Mouse (Mus musculus) macrophage (primary cell): ENCODE measurements around the gene Fermt3. TPM values are rescaled to one million over a fixed set of nuclear protein-coding genes. Genes with fewer than 3 reads are reported as not detected.

Experiments
- H3K27ac ChIP-seq: fragments of 350-480 bp; formaldehyde crosslinking; 2 replicates; pipeline ENCODE4 v1.9.0; 2021
- H3K36me3 ChIP-seq: fragments of 350-480 bp; formaldehyde crosslinking; 2 replicates; pipeline ENCODE4 v1.9.0; 2021; ENCODE audit errors: inconsistent target
- H3K4me3 ChIP-seq: fragments of 350-480 bp; formaldehyde crosslinking; 2 replicates; pipeline ENCODE4 v1.9.0; 2021; ENCODE audit errors: inconsistent target
- H3K79me2 ChIP-seq: fragments of 350-480 bp; formaldehyde crosslinking; 2 replicates; pipeline ENCODE4 v1.9.0; 2021; ENCODE audit errors: inconsistent target
- WGBS: methylation state at CpG from one replicate; pipeline ENCODE4 v1.1.7; 2026; ENCODE audit warnings: inconsistent platforms; ENCODE audit not compliant: missing documents; 5-methylcytosine and 5-hydroxymethylcytosine counted together
- polyA plus RNA-seq: library from polyadenylated mRNA; stranded (reverse); fragments of 250-400 nt; gene quantifications from 3 replicates; pipeline ENCODE4 v1.2.4, GENCODE M21; 2018; ENCODE audit warnings: inconsistent platforms
- total RNA-seq, 78 experiments: library from RNA; depleted of rRNA; stranded (reverse); fragments of 250-400 nt; gene quantifications; 1 replicate in 9 of 78; 2 replicates in 24 of 78; 3 replicates in 43 of 78; 4 replicates in 2 of 78; pipeline ENCODE4 v1.2.4; 2018; ENCODE audit warnings: inconsistent platforms in 56 of 78

Fermt3 gene
- total RNA-seq (2018; cell fraction: chromatin; rRNA removed) = 100 to 1,000 TPM in 25 of 26 experiments, 10 to 100 TPM in 1; 37.2 to 733 (median 434) TPM
- 100 to 1,000 TPM; 156 to 317 (median 234) TPM for total RNA-seq (2018; cell fraction: cytosol; rRNA removed)
- total RNA-seq (2018; cell fraction: nucleus; rRNA removed) = 100 to 1,000 TPM in 24 of 26 experiments, 10 to 100 TPM in 2; 63.6 to 558 (median 382) TPM
- polyA plus RNA-seq = 194 to 236 TPM (median 225 TPM) in 3 replicates

- Histone ChIP-seq H3K27ac (peak within 1 kb of the TSS; percentile 100), H3K4me3 (peak within 1 kb of the TSS; percentile 88), H3K36me3 (peaks cover 53% of the 10 kb centered on the region; the same call in 1 of the 2 replicates), H3K79me2 (peaks cover 45% of the 10 kb centered on the region)
- 1% methylated on average over 5 of the region's 5 CpGs for WGBS
Measured at GRCm38 (mm10) chr19:7019191-7019590, at the start of gene Fermt3. Fermt3 (minus strand) TSS chr19:7019469.

GRCm38 (mm10) chr19:7068136-7068535 lies 48.9 kb upstream of the Fermt3 start:
- no peak overlapping the region for H3K27ac ChIP-seq
- no peaks in the 10 kb centered on the region for H3K79me2 ChIP-seq
- WGBS = 13% methylated on average over 14 of the region's 14 CpGs
- no peak overlapping the region for H3K4me3 ChIP-seq
- no peaks in the 10 kb centered on the region for H3K36me3 ChIP-seq

GRCm38 (mm10) chr19:7067344-7068050 lies 48.2 kb upstream of the Fermt3 start:
- Histone ChIP-seq H3K36me3 (no peaks in the 10 kb centered on the region), H3K4me3 (no peak overlapping the region), H3K79me2 (no peaks in the 10 kb centered on the region), H3K27ac (no peak overlapping the region)
- 74% methylated on average over 16 of the region's 20 CpGs for WGBS

GRCm38 (mm10) chr19:7066828-7067342 lies 47.6 kb upstream of the Fermt3 start:
- Histone ChIP-seq H3K27ac (no peak overlapping the region), H3K4me3 (no peak overlapping the region), H3K36me3 (no peaks in the 10 kb centered on the region), H3K79me2 (no peaks in the 10 kb centered on the region)
- WGBS = 40% methylated on average over 7 of the region's 8 CpGs

- Histone ChIP-seq H3K4me3 (no peak overlapping the region), H3K27ac (no peak overlapping the region), H3K36me3 (no peaks in the 10 kb centered on the region), H3K79me2 (no peaks in the 10 kb centered on the region)
- WGBS = 47% methylated on average over 15 of the region's 15 CpGs
Measured at GRCm38 (mm10) chr19:7066034-7066827, 47.0 kb upstream of the Fermt3 start.

GRCm38 (mm10) chr19:7064571-7064970 lies 45.3 kb upstream of the Fermt3 start:
- Histone ChIP-seq H3K36me3 (no peaks in the 10 kb centered on the region), H3K4me3 (no peak overlapping the region), H3K27ac (no peak overlapping the region), H3K79me2 (no peaks in the 10 kb centered on the region)
- 3% methylated on average over 3 of the region's 3 CpGs for WGBS

- H3K4me3 ChIP-seq = no peak overlapping the region
- 91% methylated on average over 8 of the region's 8 CpGs for WGBS
Measured at GRCm38 (mm10) chr19:7062916-7063315, 43.6 kb upstream of the Fermt3 start.

GRCm38 (mm10) chr19:7062110-7062509 lies 42.8 kb upstream of the Fermt3 start:
- H3K36me3 ChIP-seq = no peaks in the 10 kb centered on the region
- whole genome bisulfite sequencing = 94% methylated on average over 5 of the region's 5 CpGs
- H3K4me3 ChIP-seq = no peak overlapping the region
- no peak overlapping the region for H3K27ac ChIP-seq
- H3K79me2 ChIP-seq = no peaks in the 10 kb centered on the region

More at GRCm38 (mm10) chr19:7062916-7063315, 43.6 kb upstream of the Fermt3 start:
- H3K27ac ChIP-seq = no peak overlapping the region
- no peaks in the 10 kb centered on the region for H3K36me3 ChIP-seq
- no peaks in the 10 kb centered on the region for H3K79me2 ChIP-seq

- Histone ChIP-seq H3K79me2 (no peaks in the 10 kb centered on the region), H3K36me3 (no peaks in the 10 kb centered on the region), H3K27ac (no peak overlapping the region), H3K4me3 (no peak overlapping the region)
- 97% methylated on average over 6 of the region's 6 CpGs for WGBS
Measured at GRCm38 (mm10) chr19:7058541-7058940, 39.3 kb upstream of the Fermt3 start.

GRCm38 (mm10) chr19:7057722-7058207 lies 38.5 kb upstream of the Fermt3 start:
- Histone ChIP-seq H3K79me2 (no peaks in the 10 kb centered on the region), H3K27ac (0 out of 2 replicates have a peak overlapping the region, but pooled peaks have one; percentile 7)

GRCm38 (mm10) chr19:7057126-7057721 lies 38.0 kb upstream of the Fermt3 start:
- Histone ChIP-seq H3K27ac (0 out of 2 replicates have a peak overlapping the region, but pooled peaks have one; percentile 7), H3K4me3 (peak overlapping the region; percentile 37), H3K79me2 (no peaks in the 10 kb centered on the region), H3K36me3 (no peaks in the 10 kb centered on the region)
- 2% methylated on average over 16 of the region's 16 CpGs for WGBS

More at GRCm38 (mm10) chr19:7057722-7058207, 38.5 kb upstream of the Fermt3 start:
- H3K4me3 ChIP-seq = peak overlapping the region; percentile 37
- H3K36me3 ChIP-seq = no peaks in the 10 kb centered on the region
- 9% methylated on average over 15 of the region's 15 CpGs for WGBS

GRCm38 (mm10) chr19:7056248-7057087 lies 37.2 kb upstream of the Fermt3 start, which contains the start of gene Macrod1:
Macrod1 (plus strand) TSS chr19:7056810.
- 0 out of 2 replicates have a peak within 1 kb of the TSS, but pooled peaks have one; percentile 7 for H3K27ac ChIP-seq
- 3% methylated on average over 70 of the region's 72 CpGs for WGBS

GRCm38 (mm10) chr19:7055173-7055572 lies 35.9 kb upstream of the Fermt3 start:
- Histone ChIP-seq H3K27ac (no peak overlapping the region), H3K79me2 (no peaks in the 10 kb centered on the region), H3K4me3 (no peak overlapping the region), H3K36me3 (no peaks in the 10 kb centered on the region)
- WGBS = 56% methylated on average over 3 of the region's 3 CpGs

More at GRCm38 (mm10) chr19:7056248-7057087, 37.2 kb upstream of the Fermt3 start, which contains the start of gene Macrod1:
- H3K36me3 ChIP-seq = no peaks in the 10 kb centered on the region
- H3K4me3 ChIP-seq = peak within 1 kb of the TSS; percentile 37
- H3K79me2 ChIP-seq = no peaks in the 10 kb centered on the region
